Mouse (Mus musculus): ENCODE measurements around the gene Gng7.

The Gng7 gene

DNA sequence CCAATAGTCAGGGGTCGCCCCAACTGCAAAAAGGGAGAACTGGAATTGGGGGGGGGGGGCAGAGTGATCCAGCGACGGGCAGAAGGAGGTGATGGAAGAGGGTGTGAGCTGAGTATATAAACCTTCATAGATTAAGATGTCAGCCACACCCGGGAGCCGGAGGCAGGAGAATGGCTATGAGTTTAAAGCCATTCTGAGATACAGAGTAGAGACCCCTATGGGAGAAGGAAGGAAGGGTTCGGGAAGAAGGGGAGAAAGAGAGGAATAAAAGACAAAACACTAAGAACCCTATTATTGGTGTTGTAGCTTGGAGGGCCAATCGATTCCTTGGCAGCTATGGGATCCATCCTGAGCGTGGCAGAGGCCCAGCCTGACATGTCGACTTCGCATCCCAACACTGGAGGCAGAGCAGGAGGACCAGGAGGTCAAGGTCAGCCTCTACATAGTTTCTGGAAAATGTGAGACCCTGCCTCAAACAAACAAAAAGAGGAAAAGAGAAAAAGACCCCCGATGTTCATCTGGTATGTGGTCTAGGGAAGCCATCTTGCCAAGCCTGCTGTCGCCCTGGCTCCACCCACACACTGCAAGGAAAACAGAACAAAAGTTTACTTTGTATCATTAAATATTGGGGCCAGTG lies 11.0 kb upstream of the Gng7 start, which contains the start of gene Diras1:
Gene Diras1, minus strand, starts transcription at position 24 of the 637 bp plus-strand sequence.
- no peak for DNase-seq (ENCODE audit: low spot score)

DNA sequence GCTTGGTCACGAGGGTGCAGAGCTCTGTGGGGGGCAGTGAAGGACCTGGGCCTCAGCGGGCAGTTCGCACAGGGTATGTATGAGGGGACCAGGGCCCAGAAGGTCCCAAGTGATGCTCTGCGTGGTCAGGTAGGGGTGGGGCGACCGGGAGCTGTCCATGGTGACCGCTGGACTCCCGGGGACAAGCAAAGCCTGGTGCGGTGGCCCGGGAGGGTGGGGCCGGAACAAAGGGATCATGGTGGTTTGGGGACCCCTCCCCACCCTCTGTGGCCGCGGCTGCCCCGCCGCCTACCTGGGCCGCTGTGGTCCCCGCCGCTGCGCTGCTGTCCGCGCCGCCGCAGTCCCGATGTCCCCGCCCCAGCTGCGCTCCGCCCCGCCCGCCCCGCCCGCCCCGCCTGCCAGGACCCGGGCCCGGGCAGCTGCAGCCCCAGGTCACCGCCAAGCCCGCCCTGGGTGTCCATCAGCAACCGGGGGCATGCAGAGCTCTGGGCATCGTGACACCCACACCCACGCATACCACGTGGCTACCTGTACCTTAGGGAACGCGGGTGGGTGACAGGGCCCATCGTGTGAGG lies 10.4 kb upstream of the Gng7 start:
- DNase-seq (ENCODE audit: low spot score) = no peak

- DNase-seq (ENCODE audit: low spot score) = no peak
Observed at GRCm38 (mm10) chr10:81024346-81024937, 9.7 kb upstream of the Gng7 start.

DNA sequence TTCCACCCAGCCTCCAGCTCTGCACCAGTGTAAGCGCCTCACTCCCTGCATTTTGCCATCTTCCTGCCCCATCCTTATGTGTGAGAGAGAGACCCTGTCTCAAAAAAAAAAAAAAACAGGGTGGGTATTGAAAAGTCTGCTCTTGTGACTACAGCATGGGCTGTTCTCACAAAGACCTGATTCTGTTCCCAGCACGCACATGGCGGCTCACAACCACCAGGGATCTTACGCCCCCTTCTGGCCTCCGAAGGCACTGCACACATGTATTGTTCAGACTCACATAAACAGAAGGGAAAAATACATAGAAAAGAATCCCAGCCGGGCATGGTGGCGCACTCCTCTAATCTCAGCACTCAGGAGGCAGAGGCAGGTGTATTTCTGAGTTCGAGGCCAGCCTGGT lies 8.0 kb upstream of the Gng7 start:
- no peak for DNase-seq (ENCODE audit: low spot score)

- DNase-seq (ENCODE audit: low spot score) = no peak
Observed at GRCm38 (mm10) chr10:81021547-81022110, 6.9 kb upstream of the Gng7 start.

DNA sequence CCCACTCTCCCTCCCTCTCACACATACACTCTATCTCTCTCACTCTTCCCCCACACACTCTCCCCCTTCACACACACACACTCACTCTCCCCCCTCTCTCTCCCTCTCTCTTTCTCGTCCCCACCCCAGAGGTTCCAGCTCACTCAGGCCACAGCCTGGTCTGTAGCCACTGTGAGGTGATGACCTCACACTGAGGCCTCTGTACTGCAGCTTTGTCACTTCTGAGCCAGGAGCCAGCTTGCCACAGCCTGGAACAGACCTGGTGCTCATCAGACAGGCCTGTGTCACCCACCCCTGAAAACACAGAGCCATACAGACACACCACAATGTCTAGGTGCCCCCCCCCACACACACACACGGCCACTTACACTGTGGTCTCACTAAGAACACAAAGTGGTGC lies 5.5 kb upstream of the Gng7 start:
- no peak for DNase-seq (ENCODE audit: low spot score)

DNA sequence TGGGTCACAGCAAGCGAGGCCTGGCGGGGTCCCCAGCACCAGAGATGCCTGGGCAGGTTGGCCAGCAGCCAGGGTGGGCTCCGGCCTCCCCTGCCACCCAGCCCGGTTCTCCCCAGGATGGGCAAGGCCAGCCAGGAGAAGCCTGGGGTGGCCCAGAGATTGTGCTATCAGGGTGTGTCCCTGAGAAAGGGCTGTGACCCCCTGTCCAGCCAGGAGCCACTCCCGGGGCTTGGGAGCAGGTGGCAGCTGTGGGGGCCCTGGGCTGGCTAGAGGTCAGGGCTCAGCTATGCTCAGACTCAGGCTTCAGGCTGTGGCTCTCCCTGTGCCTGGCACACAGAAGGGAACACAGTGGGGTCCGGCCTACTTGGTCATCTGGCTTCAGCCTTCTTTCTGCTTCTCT lies 4.9 kb upstream of the Gng7 start:
- no peak for DNase-seq (ENCODE audit: low spot score)

- DNase-seq (ENCODE audit: low spot score) = no peak
Observed at GRCm38 (mm10) chr10:81018326-81018725, 3.6 kb upstream of the Gng7 start.

- DNase-seq (ENCODE audit: low spot score) = peak; percentile 37
Observed at GRCm38 (mm10) chr10:81016645-81017044, 1.9 kb upstream of the Gng7 start.

DNA sequence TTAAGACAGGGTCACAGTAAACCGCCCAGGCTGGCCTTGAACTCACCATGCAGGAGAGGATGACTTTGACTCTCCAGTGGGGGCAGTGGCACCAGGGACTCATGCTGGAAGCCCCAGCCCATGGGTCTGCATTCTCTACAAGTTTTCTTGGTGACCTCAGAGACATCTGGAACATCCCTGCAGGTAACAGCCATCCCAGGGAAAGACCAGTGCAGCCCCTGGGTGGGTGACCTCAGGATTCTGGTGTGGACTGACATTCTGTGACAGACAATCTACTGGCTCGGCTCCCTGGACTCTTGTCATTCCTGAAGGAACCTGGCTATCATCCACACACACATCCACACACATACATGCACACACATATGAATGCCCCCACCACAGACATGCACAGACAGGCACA lies 921 bp upstream of the Gng7 start:
- no peak for DNase-seq (ENCODE audit: low spot score)

- DNase-seq (ENCODE audit: low spot score) = no peak
Observed at GRCm38 (mm10) chr10:81010851-81011250, 3.9 kb downstream of the Gng7 start.

DNA sequence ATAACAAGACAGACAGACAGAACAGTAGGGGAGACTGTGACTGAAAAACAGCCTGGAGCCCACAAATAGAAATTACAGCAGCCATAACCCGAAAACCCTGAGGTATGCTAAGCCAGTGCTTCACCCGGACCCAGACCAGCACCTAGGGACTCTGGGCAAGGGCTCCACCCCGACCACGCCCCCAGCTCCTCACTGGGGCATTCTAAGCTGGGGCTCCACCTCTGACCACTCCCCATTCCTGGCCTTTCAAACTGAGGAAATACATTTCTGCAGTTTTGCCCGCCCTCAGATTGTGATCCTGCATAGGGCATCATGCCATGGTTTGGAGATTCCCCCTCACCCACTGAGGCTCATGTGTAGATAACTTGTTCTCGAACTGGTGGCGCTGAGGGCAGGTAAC lies 7.5 kb downstream of the Gng7 start:
- DNase-seq (ENCODE audit: low spot score) = no peak

DNA sequence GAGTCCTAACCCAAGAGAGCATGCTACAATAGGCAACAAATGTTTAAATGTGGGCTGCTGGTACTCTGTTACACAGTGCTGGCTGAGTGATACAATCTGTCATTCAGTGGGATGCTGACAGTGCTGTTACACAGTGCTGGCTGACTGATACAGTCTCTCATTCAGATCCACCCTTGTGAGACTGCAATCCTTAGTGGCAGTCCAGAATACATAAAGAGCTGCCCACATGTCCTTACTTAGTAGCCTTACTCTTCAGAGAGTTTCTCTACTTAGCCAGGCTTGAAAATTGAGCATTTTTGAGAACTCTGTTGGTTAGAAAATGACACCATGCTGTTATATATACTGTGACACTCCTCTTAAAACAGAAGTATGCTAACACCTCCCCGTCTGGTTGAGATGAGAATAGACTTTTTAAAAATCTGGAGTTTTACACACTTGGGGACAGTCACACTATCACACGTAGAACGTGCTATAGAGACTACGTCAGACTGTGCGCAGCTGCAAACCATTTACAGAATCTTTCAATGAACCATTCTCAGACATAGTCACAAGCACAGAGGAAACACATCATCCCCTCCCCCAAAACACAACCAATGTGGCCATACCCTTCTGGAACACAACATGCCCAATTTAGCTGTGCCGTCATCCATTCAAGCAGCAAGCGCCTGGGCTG lies 8.6 kb downstream of the Gng7 start:
- DNase-seq (ENCODE audit: low spot score) = no peak

- DNase-seq (ENCODE audit: low spot score) = no peak
Observed at GRCm38 (mm10) chr10:81001161-81001560, 13.6 kb downstream of the Gng7 start.

- no peak for DNase-seq (ENCODE audit: low spot score)
Observed at GRCm38 (mm10) chr10:81000197-81001062, 14.3 kb downstream of the Gng7 start.

- peak; percentile 73 for DNase-seq (ENCODE audit: low spot score)
Observed at GRCm38 (mm10) chr10:80999362-81000196, 15.2 kb downstream of the Gng7 start.

DNA sequence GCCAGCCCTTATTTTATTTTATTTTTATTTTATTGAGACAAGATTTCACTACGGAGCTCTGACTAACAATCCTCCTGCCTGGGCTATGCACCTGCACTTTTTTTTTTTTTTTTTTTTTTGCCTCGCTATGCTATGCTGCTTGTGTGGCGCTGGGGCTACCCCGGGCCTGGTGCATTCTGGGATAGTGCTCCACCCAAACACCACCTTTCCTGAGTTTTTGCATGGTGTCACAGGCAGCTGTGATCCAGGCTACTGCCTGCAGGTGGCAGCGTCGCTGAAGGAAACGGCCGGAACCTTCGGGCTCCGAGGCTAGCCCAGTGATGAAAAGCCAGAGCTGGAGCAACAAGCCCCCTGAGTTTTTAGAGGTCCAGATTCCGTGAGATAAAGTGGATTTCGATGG lies 16.0 kb downstream of the Gng7 start:
- DNase-seq (ENCODE audit: low spot score) = no peak

DNA sequence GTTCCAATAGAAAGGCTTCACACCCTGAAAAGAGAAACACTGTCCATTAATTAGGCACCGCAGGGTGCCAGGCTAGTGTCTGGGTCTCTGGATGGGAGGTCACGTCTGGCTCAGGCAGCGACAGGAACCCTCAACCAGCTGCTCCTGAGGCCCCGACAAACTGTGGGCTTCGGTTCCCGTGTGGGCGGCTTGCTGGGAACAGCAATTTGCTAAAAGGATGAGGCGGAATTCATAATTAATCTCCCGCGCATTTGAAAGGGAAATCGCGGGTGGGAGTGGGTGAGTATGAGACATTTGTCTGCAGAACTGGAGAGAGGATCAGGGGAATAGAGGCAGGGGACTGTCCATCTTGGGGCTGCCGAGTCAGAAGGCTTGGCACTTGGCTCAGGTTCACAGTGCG lies 16.7 kb downstream of the Gng7 start:
- no peak for DNase-seq (ENCODE audit: low spot score)

- no peak for DNase-seq (ENCODE audit: low spot score)
Observed at GRCm38 (mm10) chr10:80997332-80997731, 17.4 kb downstream of the Gng7 start.

- no peak for DNase-seq (ENCODE audit: low spot score)
Observed at GRCm38 (mm10) chr10:80996501-80996900, 18.2 kb downstream of the Gng7 start.

- DNase-seq (ENCODE audit: low spot score) = peak; percentile 55
Observed at GRCm38 (mm10) chr10:80995091-80995632, 19.6 kb downstream of the Gng7 start.
